Mouse (Mus musculus): ENCODE results near the gene Rpl36a-ps1.

DNA sequence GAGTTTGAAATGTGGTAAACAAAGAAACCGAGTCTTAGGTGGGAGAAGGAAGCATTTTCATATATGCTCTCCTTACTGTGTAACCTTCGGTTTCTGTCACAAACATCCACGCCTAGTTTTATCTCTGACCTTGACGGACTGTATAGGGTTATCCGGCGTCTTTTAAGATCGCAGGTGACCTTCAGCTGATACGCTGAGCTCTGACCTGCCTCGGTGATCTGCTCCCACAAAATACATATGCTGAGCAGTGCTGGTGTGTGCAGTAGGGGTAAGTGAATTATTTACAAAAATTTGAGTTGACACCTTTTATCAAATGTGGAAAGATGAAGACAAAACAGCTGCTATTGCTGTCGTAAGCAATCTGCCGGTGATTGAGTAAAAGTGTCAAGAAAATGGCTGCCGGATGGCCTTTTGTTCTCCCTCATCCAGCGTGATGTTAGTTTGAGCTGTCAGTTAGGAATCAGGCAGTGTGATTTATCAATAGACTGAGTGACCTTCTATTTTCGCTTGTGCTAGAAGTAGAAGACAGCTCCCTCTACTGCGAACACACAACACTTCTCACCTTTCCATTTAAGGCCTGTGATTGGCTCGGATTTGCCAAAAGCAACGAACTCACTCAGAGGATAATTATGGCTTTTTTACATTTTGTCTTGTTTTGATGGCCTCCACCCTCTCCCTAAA, 35.0 kb downstream of the Rpl36a-ps1 start:
- TF ChIP-seq CTCF (IDR thresholded peaks at IDR 0.05): peak; percentile 37
- no peak for TF ChIP-seq EP300 (IDR thresholded peaks at IDR 0.05)

Measured in lung, postnatal 0 days (tissue).